Mouse (Mus musculus): ENCODE measurements around the gene Cfap300. TPM values are rescaled to one million over a fixed set of nuclear protein-coding genes. Genes with fewer than 3 reads are reported as not detected.

Gene Cfap300
- total RNA-seq (2023) = not detected

DNA sequence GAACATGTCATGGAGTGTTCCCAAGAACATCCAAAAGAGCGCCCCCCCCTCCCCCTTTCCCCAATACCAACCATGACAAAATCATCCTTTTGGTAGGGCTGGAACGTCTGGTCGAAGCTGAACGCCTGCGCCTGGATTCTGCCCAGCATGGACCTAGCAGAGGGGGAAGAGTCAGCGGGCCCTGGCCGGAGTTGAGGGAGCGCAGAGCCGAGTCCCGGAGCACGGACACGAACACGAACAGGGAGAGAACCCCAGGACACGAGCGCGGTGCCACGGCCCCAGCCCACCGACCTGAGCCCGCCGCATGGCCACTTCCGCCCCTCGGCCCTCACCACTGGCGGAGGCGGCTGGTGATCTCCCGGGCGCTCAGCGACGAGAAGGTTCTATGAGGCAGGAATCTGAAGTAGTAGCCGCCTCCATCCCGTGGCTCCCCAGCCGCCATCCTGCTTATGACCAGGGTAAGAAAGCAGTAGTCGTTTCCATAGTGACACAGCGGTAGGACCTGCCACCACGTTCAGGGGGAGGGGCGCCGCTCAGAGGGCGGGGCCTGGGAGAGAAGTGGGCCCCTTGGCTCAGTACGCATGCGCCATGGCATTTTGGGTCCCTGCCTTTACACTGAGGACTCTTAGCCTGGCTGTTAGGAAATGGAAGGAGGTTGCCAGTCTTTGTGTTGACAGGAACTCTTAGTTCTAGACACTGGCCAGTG, at the start of gene Cfap300:
Gene Cfap300, minus strand, starts transcription at position 486 of the 706 bp plus-strand sequence.

DNA sequence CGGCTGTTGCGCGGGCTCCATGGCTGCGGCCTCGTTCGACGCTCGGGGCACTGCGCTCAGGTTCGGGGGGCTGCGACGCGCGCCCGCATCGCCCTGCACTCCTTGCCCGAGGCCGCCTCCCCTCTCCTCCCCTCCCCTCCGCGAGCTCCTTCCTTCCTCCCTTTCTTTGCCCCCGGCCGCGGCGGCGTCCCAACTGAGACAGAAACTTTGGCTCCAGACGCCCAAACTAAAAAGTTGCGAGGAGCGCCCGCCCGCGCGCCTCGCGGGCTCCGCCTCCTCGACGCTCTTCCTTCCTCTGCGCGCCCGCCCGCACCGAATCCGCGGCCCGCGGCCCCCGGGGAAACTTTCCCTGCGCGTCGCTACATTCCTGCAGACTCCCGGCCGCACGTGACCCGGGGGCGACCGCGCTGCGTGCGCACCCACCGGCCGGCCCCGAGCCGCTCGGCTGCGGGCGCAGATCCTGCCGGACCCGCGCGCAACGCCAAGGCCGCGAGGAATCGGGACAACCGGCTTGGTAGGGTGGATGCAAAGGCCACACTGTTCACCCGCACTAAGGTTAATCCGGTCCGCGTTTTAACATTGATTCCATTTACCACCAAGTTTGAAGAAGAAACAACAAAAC, 38.1 kb downstream of the Cfap300 start, which contains the start of gene Yap1:
Gene Yap1, minus strand, starts transcription at position 227 of the 622 bp plus-strand sequence.

Other genes with a start within 250 kb of the Cfap300 start
- gene Birc2, start 205.8 kb downstream of the Cfap300 start, total RNA-seq (2023) = 10 to 100 TPM; 39.5 to 43.5 TPM
- gene Birc3, start 169.6 kb downstream of the Cfap300 start, total RNA-seq (2023) = 100 to 1,000 TPM; 124 to 128 TPM
- under 1 TPM in 1 of 2 experiments, not detected in 1; 0.22 TPM for gene Yap1, start 38.2 kb downstream of the Cfap300 start, total RNA-seq (2023)
- gene Cep126, start 91.5 kb upstream of the Cfap300 start, total RNA-seq (2023) = not detected